Mouse (Mus musculus) intestine, embryonic 14.5 days (tissue): ENCODE results near the gene Parg. TPM values are rescaled to one million over a fixed set of nuclear protein-coding genes. Genes with fewer than 3 reads are reported as not detected.

Experiments used
- ATAC-seq: fragments of 200-750 bp; cut with Nextera tagmentation; replicated peaks from 2 replicates; pipeline ENCODE4 v1.8.0; 2017; ENCODE audit warnings: low read depth, moderate number of reproducible peaks, moderate TSS enrichment, moderate library complexity; ENCODE audit not compliant: low FRiP score, low TSS enrichment
- DNase-seq: peaks from one replicate; pipeline ENCODE4 v3.0.0-alpha.2; 2018; ENCODE audit warnings: low spot score
- H3K27ac ChIP-seq: fragments of 300-500 bp; sonication (generic); 2 replicates; pipeline ENCODE4 v1.5.1; 2014; ENCODE audit warnings: low read depth, mild to moderate bottlenecking, control low read depth
- H3K27me3 ChIP-seq: fragments of 300-500 bp; sonication (generic); replicated peaks from 2 replicates; pipeline ENCODE4 v1.6.1; 2014; ENCODE audit warnings: low read length, control low read depth; ENCODE audit not compliant: control insufficient read depth, insufficient read depth
- H3K36me3 ChIP-seq: fragments of 300-500 bp; sonication (generic); 2 replicates; pipeline ENCODE4 v1.6.1; 2014; ENCODE audit warnings: low read length, control low read depth; ENCODE audit not compliant: control insufficient read depth, insufficient read depth
- H3K4me1 ChIP-seq: fragments of 300-500 bp; sonication (generic); replicated peaks from 2 replicates; pipeline ENCODE4 v1.6.1; 2014; ENCODE audit warnings: low read length, control low read depth, mixed read lengths; ENCODE audit not compliant: control insufficient read depth, insufficient read depth
- H3K4me2 ChIP-seq: fragments of 300-500 bp; sonication (generic); 2 replicates; pipeline ENCODE4 v1.6.1; 2014; ENCODE audit warnings: low read length
- H3K4me3 ChIP-seq: fragments of 300-500 bp; sonication (generic); 2 replicates; pipeline ENCODE4 v1.5.1; 2014; ENCODE audit warnings: low read depth, low read length, control low read depth, mixed read lengths
- H3K9ac ChIP-seq: fragments of 300-500 bp; sonication (generic); 2 replicates; pipeline ENCODE4 v1.6.1; 2014; ENCODE audit warnings: mild to moderate bottlenecking, low read length
- H3K9me3 ChIP-seq: fragments of 300-500 bp; sonication (generic); 2 replicates; pipeline ENCODE4 v1.6.1; 2016; ENCODE audit warnings: low read length, control low read depth; ENCODE audit not compliant: control insufficient read depth
- WGBS: fragments of 180-500 bp; shearing (Covaris S2); extraction: QIAGEN DNeasy Blood & Tissue Kit; methylation state at CpG from one replicate; pipeline ENCODE4 v1.1.7; 2014; 5-methylcytosine and 5-hydroxymethylcytosine counted together
- polyA plus RNA-seq: library from polyadenylated mRNA; unstranded; fragments of >200 nt; fragmentation: Nextera tagmentation; extraction: Ambion mirVana; gene quantifications from 2 replicates; pipeline ENCODE4 v1.2.1, GENCODE M21; 2014

Gene Parg
- polyA plus RNA-seq, 1 experiment from 2014 or later: 43.8 TPM

- Histone ChIP-seq H3K36me3 (no peaks in the 10 kb centered on the region), H3K27ac (no peak within 1 kb of the TSS), H3K27me3 (no peaks in the 10 kb centered on the region), H3K4me1 (no peaks in the 10 kb centered on the region), H3K4me3 (peak within 1 kb of the TSS; percentile 76), H3K4me2 (peak within 1 kb of the TSS; percentile 77), H3K9ac (peak within 1 kb of the TSS; percentile 67), H3K9me3 (no peaks in the 10 kb centered on the region)
- DNase-seq: peak; percentile 94
- WGBS: 2% methylated on average over 49 of the region's 50 CpGs
- ATAC-seq: peak; percentile 88
These were observed 120.3 kb downstream of the Parg start, which contains the start of gene Ogdhl for GRCm38 (mm10) chr14:32321732-32322685. Gene Ogdhl, plus strand, starts transcription at chr14:32322019.

GRCm38 (mm10) chr14:32323221-32323620, 121.5 kb downstream of the Parg start:
- WGBS: 88% methylated on average over 5 of the region's 5 CpGs
- Histone ChIP-seq H3K4me2 (no peak overlapping the region), H3K36me3 (no peaks in the 10 kb centered on the region), H3K27ac (no peak overlapping the region), H3K4me3 (no peak overlapping the region), H3K9me3 (no peaks in the 10 kb centered on the region), H3K9ac (no peak overlapping the region), H3K4me1 (no peaks in the 10 kb centered on the region), H3K27me3 (no peaks in the 10 kb centered on the region)
- ATAC-seq: no peak
- DNase-seq: no peak

- H3K9me3 ChIP-seq: no peaks in the 10 kb centered on the region
- H3K9ac ChIP-seq: no peak overlapping the region
- no peaks in the 10 kb centered on the region for H3K27me3 ChIP-seq
- no peaks in the 10 kb centered on the region for H3K36me3 ChIP-seq
- DNase-seq: no peak
- WGBS: 83% methylated on average over 9 of the region's 9 CpGs
- no peak for ATAC-seq
- H3K4me1 ChIP-seq: no peaks in the 10 kb centered on the region
- no peak overlapping the region for H3K4me3 ChIP-seq
- no peak overlapping the region for H3K4me2 ChIP-seq
- no peak overlapping the region for H3K27ac ChIP-seq
These were observed 125.6 kb downstream of the Parg start for GRCm38 (mm10) chr14:32327366-32327765.

- DNase-seq: no peak
These were observed 131.0 kb downstream of the Parg start for GRCm38 (mm10) chr14:32332515-32333445.

GRCm38 (mm10) chr14:32336021-32336420, 134.3 kb downstream of the Parg start:
- no peak overlapping the region for H3K27ac ChIP-seq
- no peaks in the 10 kb centered on the region for H3K4me1 ChIP-seq
- peaks cover 38% of the 10 kb centered on the region for H3K36me3 ChIP-seq
- no peak overlapping the region for H3K4me3 ChIP-seq
- no peak overlapping the region for H3K9ac ChIP-seq
- 85% methylated on average over 6 of the region's 6 CpGs for WGBS
- no peaks in the 10 kb centered on the region for H3K9me3 ChIP-seq
- DNase-seq (no peak), ATAC-seq (no peak)
- H3K4me2 ChIP-seq: no peak overlapping the region
- no peaks in the 10 kb centered on the region for H3K27me3 ChIP-seq

More at GRCm38 (mm10) chr14:32332515-32333445, 131.0 kb downstream of the Parg start:
- no peaks in the 10 kb centered on the region for H3K27me3 ChIP-seq
- WGBS: 86% methylated on average over 20 of the region's 20 CpGs
- H3K27ac ChIP-seq: no peak overlapping the region
- ATAC-seq: no peak
- H3K36me3 ChIP-seq: peaks cover 20% of the 10 kb centered on the region
- H3K4me3 ChIP-seq: no peak overlapping the region
- no peak overlapping the region for H3K9ac ChIP-seq
- H3K4me1 ChIP-seq: no peaks in the 10 kb centered on the region
- no peaks in the 10 kb centered on the region for H3K9me3 ChIP-seq
- H3K4me2 ChIP-seq: no peak overlapping the region

GRCm38 (mm10) chr14:32336547-32336946, 134.8 kb downstream of the Parg start:
- 85% methylated on average over 11 of the region's 11 CpGs for WGBS
- Histone ChIP-seq H3K27me3 (no peaks in the 10 kb centered on the region), H3K9ac (no peak overlapping the region), H3K4me1 (no peaks in the 10 kb centered on the region), H3K36me3 (peaks cover 38% of the 10 kb centered on the region), H3K9me3 (no peaks in the 10 kb centered on the region), H3K4me3 (no peak overlapping the region), H3K4me2 (no peak overlapping the region), H3K27ac (no peak overlapping the region)
- no peak for ATAC-seq
- no peak for DNase-seq

- no peaks in the 10 kb centered on the region for H3K4me1 ChIP-seq
- no peaks in the 10 kb centered on the region for H3K9me3 ChIP-seq
- no peak for DNase-seq
- H3K27ac ChIP-seq: no peak overlapping the region
- 95% methylated on average over 7 of the region's 7 CpGs for WGBS
- ATAC-seq: no peak
- H3K4me3 ChIP-seq: no peak overlapping the region
- no peak overlapping the region for H3K9ac ChIP-seq
- no peak overlapping the region for H3K4me2 ChIP-seq
- no peaks in the 10 kb centered on the region for H3K27me3 ChIP-seq
- H3K36me3 ChIP-seq: peaks cover 37% of the 10 kb centered on the region
These were observed 140.1 kb downstream of the Parg start for GRCm38 (mm10) chr14:32341823-32342222.

- H3K27me3 ChIP-seq: no peaks in the 10 kb centered on the region
- H3K9ac ChIP-seq: no peak overlapping the region
- no peak overlapping the region for H3K4me2 ChIP-seq
- H3K4me1 ChIP-seq: no peaks in the 10 kb centered on the region
- DNase-seq (no peak), ATAC-seq (no peak)
- WGBS: 93% methylated on average over 7 of the region's 7 CpGs
- H3K9me3 ChIP-seq: no peaks in the 10 kb centered on the region
- H3K27ac ChIP-seq: no peak overlapping the region
- no peak overlapping the region for H3K4me3 ChIP-seq
- H3K36me3 ChIP-seq: peaks cover 26% of the 10 kb centered on the region
These were observed 142.4 kb downstream of the Parg start for GRCm38 (mm10) chr14:32344176-32344575.
